Mouse (Mus musculus) T-helper 2 cell (primary cell): ENCODE measurements around the gene Olfr1276.

ENCODE experiments used
- in situ Hi-C: fragments of 300-600 bp; cut with MboI, MseI; formaldehyde crosslinking; loops from one replicate; pipeline ENCODE4 v1.15.1; 2025; ENCODE audit warnings: high pct_unique_total_duplicates

The Olfr1276 gene

DNA sequence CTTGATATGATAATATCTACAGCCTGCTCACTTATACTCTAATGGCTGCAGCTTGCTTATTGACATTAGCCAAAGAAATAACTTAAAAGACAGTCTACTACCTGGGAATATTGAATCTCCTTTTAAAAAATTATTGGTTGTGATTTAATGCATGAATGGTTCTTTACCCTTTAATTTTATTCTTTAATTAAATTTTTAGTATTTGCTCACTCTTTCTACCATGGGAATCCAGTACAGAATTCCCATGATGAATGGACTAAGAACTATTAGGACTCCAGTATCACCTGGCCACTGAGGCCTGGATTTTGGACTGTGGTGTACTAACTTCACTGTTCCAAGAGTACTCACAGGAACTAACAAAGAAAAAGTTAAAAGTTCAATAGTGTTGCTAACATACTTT, at the start of gene Olfr1276:
Gene Olfr1276 (plus strand): TSS at position 301 of the 400 bp plus-strand sequence.
- in situ Hi-C loops = no loop called here

DNA sequence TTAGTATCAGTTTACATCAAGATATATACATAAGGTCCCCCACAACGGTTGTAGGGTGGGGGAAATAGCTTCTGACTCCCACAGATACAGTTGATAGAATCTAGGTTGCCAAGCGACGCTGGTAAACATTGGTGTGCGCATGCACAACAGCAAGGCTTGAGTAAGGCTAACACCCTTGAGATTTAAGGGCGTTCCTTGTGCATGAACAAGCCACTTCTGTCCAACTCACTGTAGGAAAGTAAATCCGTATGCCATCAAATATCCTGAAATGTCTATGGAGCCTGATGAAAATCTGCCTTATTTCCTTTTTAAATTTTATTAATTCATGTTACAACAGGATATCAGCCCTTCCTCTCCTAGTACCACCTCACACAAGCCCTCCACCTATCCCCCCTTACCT, 24.8 kb upstream of the Olfr1276 start, which contains the start of gene 4930430A15Rik:
Gene 4930430A15Rik (minus strand): TSS at position 101 of the 400 bp plus-strand sequence.
- in situ Hi-C loops = no loop called here

DNA sequence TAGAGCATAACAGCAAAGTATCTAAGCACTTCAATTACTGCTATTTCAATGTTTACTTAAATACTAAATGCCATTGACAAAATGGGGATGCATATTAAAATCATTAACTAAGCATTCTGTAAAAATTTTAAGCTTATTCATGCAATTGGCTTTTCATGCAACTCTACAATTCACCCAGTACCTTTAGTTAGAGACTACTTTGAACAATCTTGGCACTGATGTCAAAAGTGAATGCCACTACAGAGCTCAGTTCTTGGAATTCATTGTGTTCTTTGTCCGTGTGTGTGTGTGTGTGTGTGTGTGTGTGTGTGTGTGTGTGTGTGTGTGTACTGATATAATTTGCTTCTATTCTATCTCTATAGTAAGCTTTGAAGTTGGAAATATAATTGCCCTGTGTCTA, 19.1 kb upstream of the Olfr1276 start, which contains the start of gene Olfr1275:
Gene Olfr1275 (minus strand): TSS at position 101 of the 400 bp plus-strand sequence.
- in situ Hi-C loops = no loop called here

DNA sequence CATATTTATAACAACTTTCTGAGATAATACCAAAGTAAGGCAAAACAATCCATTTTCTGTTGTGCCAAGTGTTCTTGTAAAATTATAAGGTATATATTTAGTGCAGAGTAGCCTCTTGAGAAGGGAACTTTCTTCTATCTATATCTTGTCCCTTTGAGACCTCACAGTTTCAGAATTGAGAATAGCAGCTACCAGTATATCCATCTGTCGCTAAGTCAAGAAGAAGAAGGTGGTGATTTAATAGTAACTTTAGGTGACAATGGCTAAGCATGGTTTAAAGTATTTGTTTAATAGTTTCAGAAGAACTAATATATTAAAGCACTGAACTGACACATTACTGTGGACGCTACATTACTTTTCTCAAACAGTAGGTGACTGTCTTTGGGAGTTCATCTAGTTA, 19.7 kb downstream of the Olfr1276 start, which contains the start of gene Olfr1277:
Gene Olfr1277 (minus strand): TSS at position 101 of the 400 bp plus-strand sequence.
- in situ Hi-C loops = no loop called here

DNA sequence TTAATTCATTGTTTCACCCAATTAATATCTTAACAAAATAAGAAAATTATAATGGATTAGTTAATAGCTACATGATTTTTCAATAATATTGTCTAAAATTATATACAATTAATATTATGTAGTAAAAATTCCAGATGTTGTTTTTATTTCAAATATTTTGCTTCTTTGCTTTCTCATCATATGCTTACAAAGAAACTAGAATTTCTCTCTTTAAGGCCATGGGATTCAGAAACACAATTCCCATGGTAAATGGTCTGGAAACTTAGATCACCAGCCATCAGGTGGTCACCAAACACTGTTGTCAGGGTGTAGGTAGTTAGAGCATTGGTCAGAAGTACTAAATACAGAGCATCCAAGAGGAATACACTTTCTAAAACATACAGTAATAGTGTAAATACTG, 35.5 kb downstream of the Olfr1276 start, which contains the start of gene Olfr1278:
Gene Olfr1278 (plus strand): TSS at position 301 of the 400 bp plus-strand sequence.
- in situ Hi-C loops = no loop called here

DNA sequence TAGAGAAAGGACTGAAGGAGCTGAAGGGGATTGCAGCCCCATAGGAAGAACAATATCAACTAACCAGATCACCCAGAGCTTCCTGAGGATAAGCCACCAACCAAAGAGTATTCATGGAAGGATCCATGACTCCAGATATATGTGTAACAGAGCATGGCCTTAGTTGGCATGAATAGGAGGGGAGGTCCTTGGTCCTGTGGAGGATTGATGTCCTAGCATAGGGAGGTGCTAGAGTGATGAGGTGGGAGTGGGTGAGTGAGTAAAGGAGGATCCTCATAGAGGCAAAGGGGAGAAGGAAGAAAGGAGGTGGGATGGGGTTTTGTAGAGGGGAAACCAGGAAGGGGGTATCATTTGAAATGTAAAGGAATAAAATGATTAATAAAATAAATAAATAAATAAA, 44.2 kb downstream of the Olfr1276 start:
- in situ Hi-C loops = no loop called here

DNA sequence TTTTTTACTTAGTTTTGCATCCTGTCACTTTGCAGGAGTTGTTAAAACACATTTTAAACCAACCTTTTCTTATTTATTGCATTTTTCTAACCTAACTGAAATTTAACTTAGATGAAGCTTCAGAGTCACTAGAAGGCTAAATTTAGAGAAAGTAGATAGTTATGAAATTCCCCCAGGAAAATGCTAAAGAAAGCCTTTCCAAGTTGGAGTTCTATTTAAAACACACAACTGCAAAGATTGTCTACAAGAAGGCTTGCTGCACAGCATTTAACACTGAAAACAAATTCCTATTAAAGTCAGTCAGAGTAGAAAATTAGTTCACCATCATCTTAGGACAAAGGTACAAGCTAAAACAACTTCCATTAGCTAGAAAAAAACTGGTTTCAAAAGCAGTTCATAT, 46.1 kb downstream of the Olfr1276 start, which contains the start of gene Olfr1279:
Gene Olfr1279 (plus strand): TSS at position 262 of the 400 bp plus-strand sequence.
- in situ Hi-C loops = no loop called here
